Mouse (Mus musculus) heart, embryonic 14.5 days (tissue): ENCODE measurements around the gene Il9r. TPM values are rescaled to one million over a fixed set of nuclear protein-coding genes. Genes with fewer than 3 reads are reported as not detected.

ENCODE experiments used
- ATAC-seq: fragments of 200-750 bp; cut with Nextera tagmentation; 2 replicates; pipeline ENCODE4 v1.8.0; 2017; ENCODE audit warnings: low read depth, moderate TSS enrichment; ENCODE audit not compliant: insufficient number of reproducible peaks, insufficient read depth, low FRiP score
- H3K27ac ChIP-seq, 2 experiments: fragments of 200-500 bp in 1 of 2; fragments of 300-500 bp in 1 of 2; sonication (generic) in 1 of 2; replicated peaks in 1 of 2; 2 replicates each; pipeline ENCODE4 v1.5.1; 2012 to 2014; ENCODE audit warnings: low read depth in 2 of 2, low read length in 2 of 2, control low read depth in 1 of 2, mild to moderate bottlenecking in 1 of 2, mixed read lengths in 1 of 2; ENCODE audit not compliant: control insufficient read depth in 1 of 2, insufficient read depth in 1 of 2
- H3K27me3 ChIP-seq: fragments of 300-500 bp; sonication (generic); 2 replicates; pipeline ENCODE4 v1.6.1; 2014; ENCODE audit warnings: mild to moderate bottlenecking, low read length, control low read depth; ENCODE audit not compliant: control insufficient read depth, insufficient read depth
- H3K36me3 ChIP-seq: fragments of 300-500 bp; sonication (generic); 2 replicates; pipeline ENCODE4 v1.6.1; 2014; ENCODE audit warnings: mild to moderate bottlenecking, control low read depth, low read length, mixed read lengths; ENCODE audit not compliant: control insufficient read depth, insufficient read depth
- H3K4me1 ChIP-seq, 2 experiments: fragments of 200-500 bp in 1 of 2; fragments of 300-500 bp in 1 of 2; sonication (generic) in 1 of 2; 2 replicates each; pipeline ENCODE4 v1.6.1; 2012 to 2014; ENCODE audit warnings: low read length in 2 of 2, control low read depth in 1 of 2, mixed read lengths in 1 of 2; ENCODE audit not compliant: control insufficient read depth in 2 of 2, insufficient read depth in 2 of 2
- H3K4me2 ChIP-seq: fragments of 300-500 bp; sonication (generic); 2 replicates; pipeline ENCODE4 v1.6.1; 2014; ENCODE audit warnings: mild to moderate bottlenecking, low read length
- H3K4me3 ChIP-seq, 2 experiments: fragments of 200-500 bp in 1 of 2; fragments of 300-500 bp in 1 of 2; sonication (generic) in 1 of 2; 2 replicates each; pipeline ENCODE4 v1.5.1; 2012 to 2014; ENCODE audit warnings: low read length in 2 of 2, mild to moderate bottlenecking in 2 of 2, control low read depth in 1 of 2, low read depth in 1 of 2, moderate library complexity in 1 of 2; ENCODE audit not compliant: control insufficient read depth in 1 of 2, insufficient read depth in 1 of 2
- H3K9ac ChIP-seq: fragments of 300-500 bp; sonication (generic); 2 replicates; pipeline ENCODE4 v1.6.1; 2014; ENCODE audit warnings: mild to moderate bottlenecking, low read length
- H3K9me3 ChIP-seq: fragments of 300-500 bp; sonication (generic); 2 replicates; pipeline ENCODE4 v1.6.1; 2016; ENCODE audit warnings: low read length, control low read depth; ENCODE audit not compliant: control insufficient read depth
- WGBS: fragments of 180-500 bp; shearing (Covaris S2); extraction: QIAGEN DNeasy Blood & Tissue Kit; methylation state at CpG from one replicate; pipeline ENCODE4 v1.1.7; 2014; 5-methylcytosine and 5-hydroxymethylcytosine counted together
- polyA plus RNA-seq: library from polyadenylated mRNA; unstranded; fragments of >200 nt; fragmentation: Nextera tagmentation; extraction: Ambion mirVana; gene quantifications from 2 replicates; pipeline ENCODE4 v1.2.1, GENCODE M21; 2014

Il9r gene
- polyA plus RNA-seq, 1 experiment from 2014 or later: not detected

- WGBS: 73% methylated on average over 5 of the region's 5 CpGs
These were observed 10.6 kb downstream of the Il9r start for GRCm38 (mm10) chr11:32189434-32189833.

GRCm38 (mm10) chr11:32188881-32189280 is 11.2 kb downstream of the Il9r start:
- WGBS: 81% methylated on average over 12 of the region's 12 CpGs
- no peak overlapping the region for H3K9ac ChIP-seq
- H3K4me1 ChIP-seq: peaks cover 6% of the 10 kb centered on the region in 2 experiments; a peak in 3 of 4 replicates
- no peaks in the 10 kb centered on the region for H3K36me3 ChIP-seq
- H3K27ac ChIP-seq: no peak overlapping the region
- H3K4me2 ChIP-seq: no peak overlapping the region
- H3K9me3 ChIP-seq: no peaks in the 10 kb centered on the region
- no peak overlapping the region for H3K4me3 ChIP-seq
- no peak for ATAC-seq
- H3K27me3 ChIP-seq: no peaks in the 10 kb centered on the region

More at GRCm38 (mm10) chr11:32189434-32189833, 10.6 kb downstream of the Il9r start:
- Histone ChIP-seq H3K27ac (no peak overlapping the region), H3K27me3 (no peaks in the 10 kb centered on the region; the same call in 1 of the 2 replicates), H3K36me3 (no peaks in the 10 kb centered on the region), H3K9me3 (no peaks in the 10 kb centered on the region), H3K4me3 (no peak overlapping the region), H3K4me1 (peaks cover 6% of the 10 kb centered on the region in 2 experiments; a peak in 3 of 4 replicates), H3K4me2 (no peak overlapping the region), H3K9ac (no peak overlapping the region)
- ATAC-seq: no peak

- no peaks in the 10 kb centered on the region for H3K9me3 ChIP-seq
- H3K36me3 ChIP-seq: no peaks in the 10 kb centered on the region
- H3K4me1 ChIP-seq: peaks cover 6% of the 10 kb centered on the region in 2 experiments; a peak in 3 of 4 replicates
- no peak overlapping the region for H3K4me3 ChIP-seq
- H3K4me2 ChIP-seq: no peak overlapping the region
- ATAC-seq: no peak
- no peak overlapping the region for H3K27ac ChIP-seq
- WGBS: 86% methylated on average over 4 of the region's 4 CpGs
- H3K9ac ChIP-seq: no peak overlapping the region
- H3K27me3 ChIP-seq: no peaks in the 10 kb centered on the region
These were observed 12.8 kb downstream of the Il9r start for GRCm38 (mm10) chr11:32187256-32187655.

- ATAC-seq: no peak
- Histone ChIP-seq H3K27ac (no peak overlapping the region), H3K36me3 (no peaks in the 10 kb centered on the region), H3K4me1 (peaks cover 1 to 6% of the 10 kb centered on the region in 2 experiments; a peak in 3 of 4 replicates), H3K9me3 (no peaks in the 10 kb centered on the region), H3K4me3 (no peak overlapping the region), H3K9ac (no peak overlapping the region), H3K4me2 (no peak overlapping the region), H3K27me3 (no peaks in the 10 kb centered on the region)
- 73% methylated on average over 3 of the region's 3 CpGs for WGBS
These were observed 14.0 kb downstream of the Il9r start for GRCm38 (mm10) chr11:32186031-32186430.

GRCm38 (mm10) chr11:32184469-32184868 is 15.6 kb downstream of the Il9r start:
- Histone ChIP-seq H3K27me3 (no peaks in the 10 kb centered on the region), H3K4me3 (no peak overlapping the region), H3K27ac (no peak overlapping the region), H3K4me2 (no peak overlapping the region), H3K9ac (no peak overlapping the region), H3K4me1 (no peaks in the 10 kb centered on the region), H3K9me3 (no peaks in the 10 kb centered on the region), H3K36me3 (no peaks in the 10 kb centered on the region)
- 77% methylated on average over 8 of the region's 8 CpGs for WGBS
- no peak for ATAC-seq

GRCm38 (mm10) chr11:32181973-32182868 is 17.9 kb downstream of the Il9r start:
- Histone ChIP-seq H3K4me2 (no peak overlapping the region), H3K4me3 (no peak overlapping the region), H3K9ac (no peak overlapping the region), H3K27ac (no peak overlapping the region), H3K27me3 (no peaks in the 10 kb centered on the region), H3K9me3 (no peaks in the 10 kb centered on the region), H3K36me3 (no peaks in the 10 kb centered on the region), H3K4me1 (no peaks in the 10 kb centered on the region)
- ATAC-seq: no peak
- 45% methylated on average over 22 of the region's 25 CpGs for WGBS

- H3K36me3 ChIP-seq: no peaks in the 10 kb centered on the region
- no peak overlapping the region for H3K4me2 ChIP-seq
- H3K4me3 ChIP-seq: no peak overlapping the region
- no peak for ATAC-seq
- WGBS: 66% methylated on average over 4 of the region's 4 CpGs
- H3K9me3 ChIP-seq: no peaks in the 10 kb centered on the region
- H3K4me1 ChIP-seq: no peaks in the 10 kb centered on the region
- no peak overlapping the region for H3K9ac ChIP-seq
- no peaks in the 10 kb centered on the region for H3K27me3 ChIP-seq
- no peak overlapping the region for H3K27ac ChIP-seq
These were observed 18.8 kb downstream of the Il9r start for GRCm38 (mm10) chr11:32181246-32181645.
